Mouse (Mus musculus): ENCODE data around the gene Plekhh2.

GRCm38 (mm10) chr17:84465753-84466608, 45.7 kb upstream of the Plekhh2 start, which contains the start of gene Thada:
- TF ChIP-seq CTCF (IDR thresholded peaks at IDR 0.05 in 2 of 3, conservative IDR thresholded peaks at IDR 0.05 in 1 of 3; ENCODE audit: control insufficient read depth in 1 of 3, insufficient read depth in 1 of 3, low read depth in 2 of 3, low read length in 3 of 3, poor library complexity in 1 of 3, severe bottlenecking in 1 of 3) (peak in 2 of 3 experiments; percentile 22 to 29; a peak in 3 of 6 replicates), USF2 (IDR thresholded peaks at IDR 0.05; ENCODE audit: borderline replicate concordance in 1 of 2, insufficient read depth in 1 of 2, low read depth in 1 of 2, low read length in 2 of 2) (no peak)

Measured in MEL (cell line).